Mouse (Mus musculus): ENCODE results near the gene Vps8. TPM values are rescaled to one million over a fixed set of nuclear protein-coding genes. Genes with fewer than 3 reads are reported as not detected.
A peak's percentile ranks its signal among the peaks of the same experiment; 100 is the strongest.

The Vps8 gene
- polyA plus RNA-seq, 1 experiment from 2014 or later = 21.4 TPM

GRCm38 (mm10) chr16:21389316-21389715 lies 33.6 kb upstream of the Vps8 start:
- no peak overlapping the region for H3K9ac ChIP-seq
- H3K27me3 ChIP-seq = no peaks in the 10 kb centered on the region
- H3K36me3 ChIP-seq = no peaks in the 10 kb centered on the region
- 52% methylated on average over 3 of the region's 3 CpGs for WGBS
- no peak overlapping the region for H3K27ac ChIP-seq
- H3K4me2 ChIP-seq = no peak overlapping the region
- no peak for ATAC-seq (replicated peaks; ENCODE audit: insufficient number of reproducible peaks, insufficient read depth, low FRiP score, low read depth)
- H3K4me3 ChIP-seq = no peak overlapping the region
- H3K4me1 ChIP-seq (replicated peaks) = peaks cover 17% of the 10 kb centered on the region
- no peaks in the 10 kb centered on the region for H3K9me3 ChIP-seq (replicated peaks)

- no peak overlapping the region for H3K4me2 ChIP-seq
- no peaks in the 10 kb centered on the region for H3K36me3 ChIP-seq
- no peaks in the 10 kb centered on the region for H3K27me3 ChIP-seq
- H3K9me3 ChIP-seq (replicated peaks) = no peaks in the 10 kb centered on the region
- peaks cover 17% of the 10 kb centered on the region for H3K4me1 ChIP-seq (replicated peaks)
- no peak overlapping the region for H3K9ac ChIP-seq
- no peak for ATAC-seq (replicated peaks; ENCODE audit: insufficient number of reproducible peaks, insufficient read depth, low FRiP score, low read depth)
- H3K4me3 ChIP-seq = no peak overlapping the region
- H3K27ac ChIP-seq = no peak overlapping the region
- WGBS = 74% methylated on average over 5 of the region's 5 CpGs
These were observed 32.2 kb upstream of the Vps8 start for GRCm38 (mm10) chr16:21390744-21391143.

- H3K27ac ChIP-seq = 0 out of 2 replicates have a peak overlapping the region, but pooled peaks have one; percentile 33
- H3K4me3 ChIP-seq = no peak overlapping the region
- WGBS = 58% methylated on average over 6 of the region's 6 CpGs
- H3K9me3 ChIP-seq (replicated peaks) = no peaks in the 10 kb centered on the region
- no peak overlapping the region for H3K4me2 ChIP-seq
- no peak for ATAC-seq (replicated peaks; ENCODE audit: insufficient number of reproducible peaks, insufficient read depth, low FRiP score, low read depth)
- H3K9ac ChIP-seq = no peak overlapping the region
- no peaks in the 10 kb centered on the region for H3K27me3 ChIP-seq
- peaks cover 25% of the 10 kb centered on the region for H3K4me1 ChIP-seq (replicated peaks)
- H3K36me3 ChIP-seq = no peaks in the 10 kb centered on the region
These were observed 30.8 kb upstream of the Vps8 start for GRCm38 (mm10) chr16:21392099-21392498.

- no peak overlapping the region for H3K4me3 ChIP-seq
- H3K4me1 ChIP-seq (replicated peaks) = peaks cover 30% of the 10 kb centered on the region
- no peaks in the 10 kb centered on the region for H3K9me3 ChIP-seq (replicated peaks)
- H3K36me3 ChIP-seq = no peaks in the 10 kb centered on the region
- no peaks in the 10 kb centered on the region for H3K27me3 ChIP-seq
- peak; percentile 67 for ATAC-seq (replicated peaks; ENCODE audit: insufficient number of reproducible peaks, insufficient read depth, low FRiP score, low read depth)
- no peak overlapping the region for H3K4me2 ChIP-seq
- 50% methylated on average over 9 of the region's 9 CpGs for WGBS
- 0 out of 2 replicates have a peak overlapping the region, but pooled peaks have one; percentile 33 for H3K27ac ChIP-seq
- H3K9ac ChIP-seq = no peak overlapping the region
These were observed 30.3 kb upstream of the Vps8 start for GRCm38 (mm10) chr16:21392517-21393112.

- no peak overlapping the region for H3K9ac ChIP-seq
- H3K4me2 ChIP-seq = no peak overlapping the region
- ATAC-seq (replicated peaks; ENCODE audit: insufficient number of reproducible peaks, insufficient read depth, low FRiP score, low read depth) = no peak
- H3K36me3 ChIP-seq = no peaks in the 10 kb centered on the region
- no peaks in the 10 kb centered on the region for H3K9me3 ChIP-seq (replicated peaks)
- H3K27ac ChIP-seq = no peak overlapping the region
- WGBS = 75% methylated on average over 7 of the region's 7 CpGs
- H3K4me3 ChIP-seq = no peak overlapping the region
- peaks cover 34% of the 10 kb centered on the region for H3K4me1 ChIP-seq (replicated peaks)
- H3K27me3 ChIP-seq = no peaks in the 10 kb centered on the region
These were observed 27.4 kb upstream of the Vps8 start for GRCm38 (mm10) chr16:21395546-21395945.

GRCm38 (mm10) chr16:21397681-21398080 lies 25.2 kb upstream of the Vps8 start:
- peaks cover 37% of the 10 kb centered on the region for H3K4me1 ChIP-seq (replicated peaks)
- no peaks in the 10 kb centered on the region for H3K36me3 ChIP-seq
- H3K4me2 ChIP-seq = no peak overlapping the region
- H3K9me3 ChIP-seq (replicated peaks) = no peaks in the 10 kb centered on the region
- no peaks in the 10 kb centered on the region for H3K27me3 ChIP-seq
- 45% methylated on average over 5 of the region's 5 CpGs for WGBS
- no peak for ATAC-seq (replicated peaks; ENCODE audit: insufficient number of reproducible peaks, insufficient read depth, low FRiP score, low read depth)
- peak overlapping the region; percentile 43 for H3K27ac ChIP-seq
- no peak overlapping the region for H3K9ac ChIP-seq
- H3K4me3 ChIP-seq = no peak overlapping the region

GRCm38 (mm10) chr16:21398345-21399051 lies 24.4 kb upstream of the Vps8 start:
- peak overlapping the region; percentile 43 for H3K27ac ChIP-seq
- H3K9me3 ChIP-seq (replicated peaks) = no peaks in the 10 kb centered on the region
- H3K4me1 ChIP-seq (replicated peaks) = peaks cover 33% of the 10 kb centered on the region
- no peak overlapping the region for H3K4me3 ChIP-seq
- no peaks in the 10 kb centered on the region for H3K36me3 ChIP-seq
- peak; percentile 21; the same call in 1 of the 2 replicates for ATAC-seq (replicated peaks; ENCODE audit: insufficient number of reproducible peaks, insufficient read depth, low FRiP score, low read depth)
- WGBS = 54% methylated on average over 8 of the region's 8 CpGs
- H3K27me3 ChIP-seq = no peaks in the 10 kb centered on the region
- no peak overlapping the region for H3K9ac ChIP-seq
- no peak overlapping the region for H3K4me2 ChIP-seq

GRCm38 (mm10) chr16:21399942-21400341 lies 23.0 kb upstream of the Vps8 start:
- H3K4me1 ChIP-seq (replicated peaks) = peaks cover 34% of the 10 kb centered on the region
- no peak overlapping the region for H3K4me2 ChIP-seq
- no peak for ATAC-seq (replicated peaks; ENCODE audit: insufficient number of reproducible peaks, insufficient read depth, low FRiP score, low read depth)
- H3K27me3 ChIP-seq = no peaks in the 10 kb centered on the region
- H3K9me3 ChIP-seq (replicated peaks) = no peaks in the 10 kb centered on the region
- H3K9ac ChIP-seq = no peak overlapping the region
- H3K27ac ChIP-seq = no peak overlapping the region
- H3K4me3 ChIP-seq = no peak overlapping the region
- 72% methylated on average over 4 of the region's 4 CpGs for WGBS
- H3K36me3 ChIP-seq = no peaks in the 10 kb centered on the region

GRCm38 (mm10) chr16:21402068-21402467 lies 20.9 kb upstream of the Vps8 start:
- peak; percentile 53 for ATAC-seq (replicated peaks; ENCODE audit: insufficient number of reproducible peaks, insufficient read depth, low FRiP score, low read depth)
- no peak overlapping the region for H3K9ac ChIP-seq
- H3K36me3 ChIP-seq = no peaks in the 10 kb centered on the region
- WGBS = 49% methylated on average over 17 of the region's 17 CpGs
- peaks cover 38% of the 10 kb centered on the region for H3K4me1 ChIP-seq (replicated peaks)
- 0 out of 2 replicates have a peak overlapping the region, but pooled peaks have one; percentile 11 for H3K27ac ChIP-seq
- no peaks in the 10 kb centered on the region for H3K27me3 ChIP-seq
- no peaks in the 10 kb centered on the region for H3K9me3 ChIP-seq (replicated peaks)
- H3K4me2 ChIP-seq = peak overlapping the region; percentile 20; the same call in 1 of the 2 replicates
- H3K4me3 ChIP-seq = no peak overlapping the region

- H3K4me1 ChIP-seq (replicated peaks) = peaks cover 25% of the 10 kb centered on the region
- H3K36me3 ChIP-seq = no peaks in the 10 kb centered on the region
- no peak overlapping the region for H3K27ac ChIP-seq
These were observed 19.5 kb upstream of the Vps8 start for GRCm38 (mm10) chr16:21403402-21403801.

GRCm38 (mm10) chr16:21404631-21405030 lies 18.3 kb upstream of the Vps8 start:
- Histone ChIP-seq H3K9ac (no peak overlapping the region), H3K4me1 (replicated peaks) (peaks cover 24% of the 10 kb centered on the region), H3K9me3 (replicated peaks) (no peaks in the 10 kb centered on the region), H3K4me3 (no peak overlapping the region), H3K27ac (no peak overlapping the region), H3K36me3 (no peaks in the 10 kb centered on the region), H3K4me2 (no peak overlapping the region), H3K27me3 (no peaks in the 10 kb centered on the region)
- no peak for ATAC-seq (replicated peaks; ENCODE audit: insufficient number of reproducible peaks, insufficient read depth, low FRiP score, low read depth)
- WGBS = 65% methylated on average over 5 of the region's 5 CpGs

More at GRCm38 (mm10) chr16:21403402-21403801, 19.5 kb upstream of the Vps8 start:
- WGBS = 69% methylated on average over 2 of the region's 2 CpGs
- H3K4me2 ChIP-seq = no peak overlapping the region
- no peaks in the 10 kb centered on the region for H3K27me3 ChIP-seq
- no peak for ATAC-seq (replicated peaks; ENCODE audit: insufficient number of reproducible peaks, insufficient read depth, low FRiP score, low read depth)
- H3K9ac ChIP-seq = no peak overlapping the region
- H3K4me3 ChIP-seq = no peak overlapping the region
- no peaks in the 10 kb centered on the region for H3K9me3 ChIP-seq (replicated peaks)

All from heart, embryonic 15.5 days (tissue).